Mouse (Mus musculus): ENCODE results near the gene Chrm4.

Gene Chrm4

DNA sequence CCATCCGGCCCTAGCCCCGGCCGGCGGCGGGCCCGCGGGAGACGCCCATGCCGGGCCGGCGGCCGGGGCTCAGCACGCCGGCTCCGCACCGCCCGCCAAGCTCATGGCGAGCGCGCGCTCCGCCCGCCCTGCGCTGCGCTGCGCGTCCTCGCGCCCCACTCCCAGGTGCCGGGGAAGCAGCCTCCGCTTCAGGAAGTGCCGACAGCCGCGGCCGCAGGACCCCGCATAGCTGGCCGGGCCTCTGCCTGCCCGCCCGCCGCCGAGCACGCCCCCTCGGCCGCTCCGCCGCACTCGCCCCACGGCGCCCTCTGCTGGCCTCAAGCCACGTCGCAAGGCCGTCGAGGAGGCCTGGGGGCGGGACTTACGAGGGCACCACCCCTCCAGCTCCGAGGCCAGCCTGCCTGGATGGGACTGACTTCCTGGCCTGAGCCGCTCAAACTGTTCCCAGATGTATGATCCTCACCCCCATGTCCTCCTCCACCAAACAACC is 36.4 kb downstream of the Chrm4 start:
- DNase-seq (ENCODE audit: low read depth, low spot score) = peak; percentile 92

DNA sequence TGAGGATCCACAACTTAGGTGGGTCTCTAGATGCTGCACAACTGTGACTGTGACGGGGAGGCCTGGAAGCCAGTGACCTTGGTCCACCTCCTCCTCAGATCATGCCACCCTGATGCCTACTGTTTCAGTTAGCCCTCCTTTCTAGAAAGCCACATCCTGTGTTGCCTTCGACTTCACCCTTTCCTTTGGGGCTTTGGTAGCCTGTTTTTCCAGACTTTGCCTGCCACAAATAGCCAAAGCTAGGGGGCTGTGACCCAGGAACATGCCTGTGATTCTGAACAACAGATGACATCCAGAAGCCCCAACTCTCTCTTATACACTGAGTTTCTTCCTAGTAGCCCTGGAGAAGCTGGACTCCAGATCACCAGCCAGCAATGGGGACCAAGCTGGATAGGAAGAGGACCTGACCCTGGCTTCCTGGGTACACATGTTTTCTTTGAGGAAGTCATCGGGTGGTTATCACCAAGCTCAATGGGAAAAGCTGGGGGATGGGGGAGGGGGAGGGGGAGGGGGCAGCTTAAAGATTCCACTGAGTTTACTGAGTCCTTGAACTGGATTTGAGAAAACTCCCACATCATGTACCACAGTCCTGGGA is 37.7 kb downstream of the Chrm4 start:
- no peak for DNase-seq (ENCODE audit: low read depth, low spot score)

DNA sequence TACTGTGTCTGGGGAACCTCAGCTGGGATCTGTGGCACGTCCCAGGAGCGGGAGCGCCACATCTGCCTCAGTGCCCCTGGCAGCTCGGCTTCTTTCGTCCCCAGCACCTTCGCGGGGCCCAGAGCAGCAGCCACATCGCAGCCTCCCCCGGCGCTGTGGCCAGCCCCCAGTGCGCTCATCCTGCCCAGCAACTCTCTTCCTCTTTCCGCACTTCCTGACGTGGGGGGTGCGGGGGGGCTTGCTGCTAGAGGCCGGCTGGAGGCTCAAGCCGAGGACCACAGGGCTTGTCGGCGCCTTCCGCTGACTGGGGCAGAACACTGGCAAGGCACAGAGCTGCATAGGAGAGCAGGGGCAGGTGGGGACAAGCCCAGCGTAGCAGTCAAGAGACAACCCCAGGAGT is 38.4 kb downstream of the Chrm4 start:
- peak; percentile 43 for DNase-seq (ENCODE audit: low read depth, low spot score)

DNA sequence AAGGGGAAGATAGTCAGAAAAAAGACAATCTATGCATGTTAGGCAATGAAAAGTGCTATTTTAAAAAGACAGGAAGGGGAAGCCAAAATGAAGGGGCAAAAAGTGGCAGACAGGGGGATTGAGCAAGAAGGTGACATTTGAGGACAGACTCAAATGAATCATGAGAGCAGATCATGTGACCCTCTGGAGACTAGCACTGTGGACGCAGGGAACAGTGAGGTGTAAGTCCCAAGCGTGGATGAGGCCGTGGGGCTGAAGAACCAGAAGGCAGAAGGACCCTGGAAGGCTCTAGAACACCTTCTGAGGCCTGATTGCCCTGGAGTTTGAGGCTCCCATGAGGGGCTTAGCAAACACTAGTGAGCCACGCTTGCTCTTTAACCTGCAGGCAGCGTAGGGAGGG is 39.3 kb downstream of the Chrm4 start:
- DNase-seq (ENCODE audit: low read depth, low spot score) = no peak

DNA sequence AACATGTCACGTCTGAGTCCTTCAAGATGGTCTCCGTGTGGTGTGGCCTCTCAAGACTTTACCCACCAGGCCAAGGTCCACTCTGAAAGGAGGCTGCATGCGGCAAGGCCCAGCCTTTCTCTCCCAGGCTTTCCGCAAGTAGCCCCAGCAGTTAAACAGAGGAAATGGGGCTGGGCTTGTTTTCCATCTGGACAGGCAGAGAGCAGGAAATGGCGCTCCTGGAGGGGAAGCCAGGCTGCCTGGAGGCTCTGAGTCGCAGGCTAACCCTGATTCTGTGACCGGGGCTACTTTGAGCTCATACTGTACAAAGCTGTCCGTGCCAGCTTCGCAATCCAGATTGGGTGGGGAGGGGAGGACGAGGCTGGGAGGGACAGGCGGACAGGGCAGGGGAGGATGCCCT is 40.9 kb downstream of the Chrm4 start:
- no peak for DNase-seq (ENCODE audit: low read depth, low spot score)

DNA sequence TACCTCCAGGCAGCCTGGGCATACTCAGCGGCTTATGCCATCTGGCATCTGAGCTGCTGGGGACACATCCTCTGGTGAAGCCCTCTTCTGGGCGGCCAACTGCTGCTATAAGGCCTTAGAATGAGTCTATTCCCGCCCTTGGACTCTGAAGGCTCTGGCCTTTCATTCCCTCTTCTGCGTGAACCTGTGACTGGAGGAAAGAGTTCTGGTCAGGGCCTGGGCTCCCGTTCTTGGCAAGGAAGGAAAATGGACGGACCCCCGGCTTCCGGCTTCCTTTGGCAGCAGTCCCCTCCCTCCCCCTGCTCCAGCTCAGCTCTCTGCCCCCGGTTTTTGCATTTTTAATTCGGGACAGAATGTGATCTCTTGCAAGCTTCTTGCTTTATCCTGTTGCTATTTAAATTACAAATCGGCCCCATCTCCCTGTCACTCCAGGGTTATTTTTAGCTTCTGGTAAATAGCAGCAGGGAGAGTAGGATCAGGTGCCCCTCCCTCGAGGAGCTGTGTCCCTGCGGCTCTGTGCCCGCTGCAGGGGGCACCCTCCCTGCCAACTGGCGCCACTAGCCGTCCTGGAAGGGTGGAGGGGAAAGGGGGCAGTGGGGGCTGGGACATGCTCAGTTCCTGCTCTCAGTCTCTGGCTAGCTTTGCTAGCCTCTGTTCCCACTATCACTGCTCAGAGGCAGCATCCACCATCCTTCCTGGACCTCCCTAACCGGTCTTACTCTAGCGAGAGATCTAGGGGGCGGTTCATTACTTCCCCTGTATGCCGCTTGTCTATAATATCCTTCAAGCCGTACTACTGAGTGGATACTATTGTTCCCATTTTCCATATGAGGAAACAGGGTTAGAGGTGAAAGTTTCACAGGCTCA is 44.4 kb downstream of the Chrm4 start:
- peak; percentile 77 for DNase-seq (ENCODE audit: low read depth, low spot score)

DNA sequence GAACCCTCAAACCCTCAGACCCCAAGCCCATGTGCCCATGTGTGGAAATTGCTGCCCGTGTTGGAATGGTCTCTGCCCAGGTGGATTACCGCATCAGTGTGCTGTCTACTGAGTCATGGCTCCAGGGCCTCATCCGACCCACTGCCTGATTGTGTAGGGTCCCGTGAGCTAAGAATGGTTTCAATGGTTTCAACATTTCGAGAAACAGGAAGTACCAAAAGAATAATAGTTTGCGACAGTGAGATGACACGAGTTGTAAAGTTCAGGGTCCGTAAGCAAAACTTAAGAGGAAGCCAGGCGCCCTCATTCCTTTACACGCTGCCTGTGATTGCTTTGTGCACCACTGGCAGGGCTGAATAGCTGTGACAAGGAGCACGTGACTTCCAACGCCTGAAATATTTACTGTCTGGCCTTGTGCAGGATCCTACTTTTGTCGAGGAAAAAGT is 45.1 kb downstream of the Chrm4 start:
- DNase-seq (ENCODE audit: low read depth, low spot score) = peak; percentile 62

DNA sequence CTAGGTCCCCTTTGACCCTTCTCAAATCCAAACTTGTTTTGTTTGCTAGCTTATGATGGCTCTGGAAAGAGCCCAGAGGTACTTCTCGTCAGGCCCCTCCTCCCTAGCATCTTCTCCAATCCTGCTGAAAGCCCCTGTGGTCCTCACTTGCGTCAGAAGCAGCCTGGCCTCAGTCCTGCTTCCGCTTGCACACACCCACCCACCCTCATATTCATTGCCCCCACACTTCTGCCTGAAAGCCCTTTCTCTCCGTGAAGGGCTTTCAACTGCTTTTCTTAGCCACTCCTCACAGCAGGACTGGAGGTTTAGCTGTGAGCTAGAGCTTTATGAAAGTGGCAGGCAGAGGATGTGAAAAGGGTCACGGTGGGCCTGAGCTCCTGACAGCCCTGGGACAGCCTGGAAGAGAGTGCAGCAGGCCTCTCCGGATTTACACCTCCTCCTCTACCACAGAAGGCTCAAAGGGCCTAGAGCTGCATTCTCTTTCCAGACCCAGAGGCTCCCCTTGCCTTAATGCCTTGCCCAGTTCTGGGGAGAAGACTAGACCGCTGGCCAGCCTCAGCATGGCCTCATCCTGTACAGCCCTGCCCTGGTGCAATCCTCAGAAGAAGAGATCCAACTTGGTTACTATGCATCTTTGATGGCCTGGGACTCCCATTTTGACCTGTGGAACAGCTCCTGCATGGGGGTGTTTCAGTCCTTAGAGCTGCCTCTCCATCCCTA is 46.5 kb downstream of the Chrm4 start:
- DNase-seq (ENCODE audit: low read depth, low spot score) = no peak

DNA sequence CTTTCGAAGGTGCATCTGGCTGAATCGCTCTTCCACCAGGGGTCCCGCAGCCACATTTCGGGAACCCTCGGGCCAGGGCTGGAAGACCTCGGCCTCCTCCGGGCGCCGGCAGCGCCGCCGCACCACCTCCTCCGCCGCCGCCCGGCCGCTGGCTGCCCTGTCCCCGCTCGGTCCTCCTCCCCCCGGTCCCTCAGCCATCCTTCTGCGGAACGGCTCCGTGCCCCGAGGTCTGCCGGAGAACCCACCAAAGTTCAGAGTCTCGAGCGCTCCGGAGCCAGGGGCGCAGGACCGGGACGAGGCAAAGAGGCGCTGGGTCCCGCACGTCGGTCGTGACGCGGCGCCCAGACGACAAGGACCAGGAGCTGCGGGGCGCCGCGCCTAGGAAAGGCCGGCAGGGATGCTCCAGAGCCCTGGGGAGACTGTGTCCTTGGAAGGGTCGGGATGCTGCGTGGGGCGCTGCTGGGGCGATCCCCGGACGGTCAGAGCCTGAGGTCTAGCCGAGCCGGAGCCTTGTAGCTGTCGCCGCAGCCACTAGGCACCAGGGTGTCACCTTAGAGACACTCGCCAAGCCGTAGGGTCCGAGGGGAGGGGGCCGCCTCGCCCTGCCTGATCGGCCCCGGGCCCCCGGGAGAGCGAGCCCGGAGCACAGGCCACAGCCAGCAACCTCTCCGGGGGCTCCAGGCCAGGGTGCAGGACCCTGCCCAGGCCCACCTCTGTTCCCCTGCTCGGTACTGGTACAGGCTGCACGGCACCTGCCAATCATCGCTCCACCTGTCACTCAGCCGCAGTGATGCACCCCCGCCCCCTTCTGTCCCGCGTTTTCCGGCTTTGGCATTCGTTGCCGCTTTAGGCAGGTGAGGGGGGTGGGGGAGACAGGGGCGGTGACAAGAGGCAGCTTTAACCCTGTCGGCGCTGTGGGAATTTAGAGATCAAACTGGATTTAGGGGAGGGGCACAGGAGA is 48.8 kb downstream of the Chrm4 start, which contains the start of gene Dgkz:
Gene Dgkz (minus strand): TSS at position 284 of the 961 bp plus-strand sequence.
- DNase-seq (ENCODE audit: low read depth, low spot score) = peak; percentile 83

DNA sequence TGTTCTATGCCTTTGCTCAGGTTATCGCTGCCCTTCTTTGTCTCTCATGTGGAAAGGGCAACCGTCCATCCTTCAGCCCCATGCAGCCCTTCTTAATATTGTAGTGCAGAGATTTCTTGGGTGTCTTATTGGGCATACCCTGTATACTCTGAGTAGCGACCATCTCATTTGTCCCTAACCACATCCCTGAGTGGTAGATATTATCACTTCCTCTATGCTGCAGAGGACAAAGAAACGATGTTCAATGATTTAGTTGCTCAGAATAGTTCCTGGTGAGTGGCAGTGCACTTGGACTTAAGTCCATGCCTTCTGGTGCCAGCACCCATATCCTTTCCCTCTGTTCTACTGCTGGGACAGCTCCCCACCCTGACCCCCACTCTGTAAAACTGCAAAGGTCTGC is 50.9 kb downstream of the Chrm4 start:
- no peak for DNase-seq (ENCODE audit: low read depth, low spot score)
